Mouse (Mus musculus) myocyte (in vitro differentiated cells): ENCODE results near the gene Acoxl. TPM values are rescaled to one million over a fixed set of nuclear protein-coding genes. Genes with fewer than 3 reads are reported as not detected.

Source experiments
- H3K27me3 ChIP-seq: one replicate; pipeline ENCODE4 v1.6.1; 2011; ENCODE audit not compliant: control insufficient read depth, insufficient read depth, insufficient read length
- H3K36me3 ChIP-seq: one replicate; pipeline ENCODE4 v1.6.1; 2011; ENCODE audit not compliant: control insufficient read depth, insufficient read depth
- H3K4me2 ChIP-seq: one replicate; pipeline ENCODE4 v1.6.1; 2011; ENCODE audit warnings: low read depth, control low read depth
- H3K4me3 ChIP-seq: one replicate; pipeline ENCODE4 v1.5.1; 2011; ENCODE audit warnings: mild to moderate bottlenecking, control low read depth, moderate library complexity
- H3K79me2 ChIP-seq: one replicate; pipeline ENCODE4 v1.6.1; 2011; ENCODE audit not compliant: control insufficient read depth, insufficient read depth
- H3ac ChIP-seq: one replicate; pipeline ENCODE4 v1.6.1; 2011; ENCODE audit not compliant: control insufficient read depth, insufficient read length
- CEBPB ChIP-seq: IDR thresholded peaks from 2 replicates; pipeline ENCODE4 v1.6.1; 2011; ENCODE audit warnings: mild to moderate bottlenecking, moderate library complexity; ENCODE audit not compliant: poor library complexity, insufficient read depth, severe bottlenecking
- E2F4 ChIP-seq: IDR thresholded peaks from one replicate; pipeline ENCODE4 v1.6.1; 2011; ENCODE audit warnings: mild to moderate bottlenecking, control low read depth, moderate library complexity; ENCODE audit not compliant: insufficient read depth
- MAX ChIP-seq: IDR thresholded peaks from one replicate; pipeline ENCODE4 v1.6.1; 2011; ENCODE audit warnings: low read depth, mild to moderate bottlenecking, control low read depth
- MYOD1 ChIP-seq, 3 experiments: IDR thresholded peaks; one replicate each; pipeline ENCODE4 v1.6.1; 2011; ENCODE audit warnings: control low read depth in 2 of 3, low read depth in 2 of 3, mild to moderate bottlenecking in 2 of 3, moderate library complexity in 1 of 3; ENCODE audit not compliant: insufficient read length in 2 of 3, control insufficient read depth in 1 of 3
- MYOG ChIP-seq, 3 experiments: IDR thresholded peaks; one replicate each; pipeline ENCODE4 v1.6.1; 2011; ENCODE audit warnings: control low read depth in 2 of 3, low read depth in 2 of 3, mild to moderate bottlenecking in 2 of 3; ENCODE audit not compliant: insufficient read length in 2 of 3, control insufficient read depth in 1 of 3, insufficient read depth in 1 of 3
- POLR2A ChIP-seq: IDR thresholded peaks from one replicate; pipeline ENCODE4 v1.6.1; 2011; ENCODE audit warnings: low read depth, mild to moderate bottlenecking, control low read depth, moderate library complexity; ENCODE audit not compliant: insufficient read length
- POLR2AphosphoS2 ChIP-seq: IDR thresholded peaks from one replicate; pipeline ENCODE4 v1.6.1; 2011; ENCODE audit warnings: low read depth, control low read depth; ENCODE audit not compliant: insufficient read length
- REST ChIP-seq: IDR thresholded peaks from one replicate; pipeline ENCODE4 v1.6.1; 2011; ENCODE audit warnings: mild to moderate bottlenecking, control low read depth, moderate library complexity; ENCODE audit not compliant: insufficient read depth, insufficient read length
- SRF ChIP-seq: IDR thresholded peaks from one replicate; pipeline ENCODE4 v1.6.1; 2011; ENCODE audit warnings: low read depth; ENCODE audit not compliant: control insufficient read depth, insufficient read length
- TCF12 ChIP-seq: IDR thresholded peaks from one replicate; pipeline ENCODE4 v1.6.1; 2011; ENCODE audit warnings: mild to moderate bottlenecking, control low read depth; ENCODE audit not compliant: poor library complexity, insufficient read depth, severe bottlenecking
- TCF3 ChIP-seq: IDR thresholded peaks from one replicate; pipeline ENCODE4 v1.6.1; 2011; ENCODE audit warnings: low read depth, control low read depth; ENCODE audit not compliant: insufficient read length
- USF1 ChIP-seq: IDR thresholded peaks from one replicate; pipeline ENCODE4 v1.6.1; 2011; ENCODE audit warnings: low read depth, mild to moderate bottlenecking, control low read depth, moderate library complexity
- polyA plus RNA-seq: library from polyadenylated mRNA; unstranded; fragments of >200 nt; fragmentation: generic; extraction: Trizol; gene quantifications from one replicate; pipeline ENCODE4 v1.2.1, GENCODE M21; 2012; ENCODE audit warnings: missing spikeins

Gene Acoxl
- polyA plus RNA-seq, 1 experiment, result 0.01 TPM

DNA sequence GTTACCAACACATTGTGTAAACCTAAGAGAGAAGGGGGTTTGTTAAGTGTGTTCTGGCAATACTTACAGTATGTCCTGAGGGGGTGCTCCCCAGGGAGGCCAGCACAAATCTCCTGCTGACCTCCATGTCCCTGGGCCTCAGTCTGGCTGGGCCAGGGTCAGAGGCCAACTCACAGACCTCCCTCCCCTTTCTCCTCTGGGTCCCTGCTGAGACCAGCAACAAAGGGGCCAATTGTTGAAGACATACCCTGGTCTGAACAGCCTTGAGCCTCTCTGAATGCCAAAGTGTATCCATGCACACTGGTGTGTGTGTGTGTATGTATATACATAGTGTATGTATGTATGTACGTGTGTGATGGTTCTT lies 69.0 kb downstream of the Acoxl start:
- Histone ChIP-seq H3ac (no peak overlapping the region), H3K4me2 (no peak overlapping the region), H3K27me3 (peaks cover 4% of the 10 kb centered on the region)

DNA sequence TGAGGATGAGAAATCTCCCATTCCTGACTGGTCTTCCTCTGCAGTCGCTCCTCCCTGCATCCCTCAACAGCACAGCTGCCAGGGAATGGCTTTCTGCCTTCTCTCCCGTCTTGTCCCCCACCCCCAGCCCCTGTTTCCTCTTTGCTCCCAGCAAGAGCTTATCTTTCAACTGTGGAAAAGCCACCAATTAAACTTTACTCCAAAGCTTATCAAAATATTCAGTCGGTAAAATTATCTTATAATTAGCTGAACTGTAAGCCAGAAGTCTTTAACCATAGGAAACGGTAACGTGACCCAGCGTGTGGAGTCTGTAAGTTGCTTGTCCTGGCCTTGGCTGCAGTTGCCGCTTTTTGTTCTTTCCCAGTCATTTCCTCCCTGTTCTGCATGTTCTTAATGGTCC lies 70.2 kb downstream of the Acoxl start:
- TF ChIP-seq USF1 (no peak), CEBPB (no peak), POLR2A (no peak), MYOD1 (IDR thresholded peaks at IDR 0.05; ENCODE audit: control insufficient read depth in 1 of 3, insufficient read length in 2 of 3, low read depth in 2 of 3) (no peak), SRF (no peak), E2F4 (no peak), POLR2AphosphoS2 (no peak)
- Histone ChIP-seq H3ac (no peak overlapping the region), H3K36me3 (no peaks in the 10 kb centered on the region), H3K4me3 (no peak overlapping the region), H3K27me3 (peaks cover 9% of the 10 kb centered on the region), H3K79me2 (no peaks in the 10 kb centered on the region), H3K4me2 (no peak overlapping the region)

More for the DNA sequence above, 69.0 kb downstream of the Acoxl start:
- no peaks in the 10 kb centered on the region for H3K36me3 ChIP-seq
- H3K79me2 ChIP-seq, result no peaks in the 10 kb centered on the region
- TF ChIP-seq USF1 (no peak), MAX (no peak), MYOD1 (IDR thresholded peaks at IDR 0.05; ENCODE audit: control insufficient read depth in 1 of 3, insufficient read length in 2 of 3, low read depth in 2 of 3) (no peak), POLR2A (no peak), MYOG (IDR thresholded peaks at IDR 0.05; ENCODE audit: control insufficient read depth in 1 of 3, insufficient read depth in 1 of 3, insufficient read length in 2 of 3, low read depth in 2 of 3) (no peak), TCF3 (no peak), CEBPB (no peak), POLR2AphosphoS2 (no peak), E2F4 (no peak), TCF12 (no peak), SRF (no peak), REST (no peak)
- H3K4me3 ChIP-seq, result no peak overlapping the region

DNA sequence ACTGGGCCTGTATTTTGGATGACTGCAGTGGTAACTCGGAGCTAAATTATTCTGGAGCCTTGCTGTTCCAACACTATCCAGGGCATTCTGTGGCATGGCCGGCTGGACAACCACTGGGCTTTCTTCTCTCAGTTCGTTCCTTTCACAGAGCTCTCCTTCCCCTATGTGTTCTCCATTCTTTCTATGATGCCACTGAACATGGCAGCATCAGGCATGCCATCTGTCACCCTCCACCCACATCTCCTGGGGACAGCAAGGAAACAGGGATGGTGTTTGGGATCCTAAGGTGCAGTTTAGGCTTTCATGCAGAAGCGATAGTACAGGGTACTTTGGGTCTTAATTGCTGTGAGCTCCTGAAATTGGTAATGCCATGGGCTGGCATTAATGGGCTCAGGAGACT lies 71.1 kb downstream of the Acoxl start:
- peaks cover 9% of the 10 kb centered on the region for H3K27me3 ChIP-seq
- no peak overlapping the region for H3K4me2 ChIP-seq
- H3ac ChIP-seq, result no peak overlapping the region
- no peaks in the 10 kb centered on the region for H3K36me3 ChIP-seq
- H3K4me3 ChIP-seq, result no peak overlapping the region
- TF ChIP-seq E2F4 (no peak), USF1 (no peak), SRF (no peak), TCF3 (no peak), MYOD1 (IDR thresholded peaks at IDR 0.05; ENCODE audit: control insufficient read depth in 1 of 3, insufficient read length in 2 of 3, low read depth in 2 of 3) (no peak)
- H3K79me2 ChIP-seq, result no peaks in the 10 kb centered on the region

DNA sequence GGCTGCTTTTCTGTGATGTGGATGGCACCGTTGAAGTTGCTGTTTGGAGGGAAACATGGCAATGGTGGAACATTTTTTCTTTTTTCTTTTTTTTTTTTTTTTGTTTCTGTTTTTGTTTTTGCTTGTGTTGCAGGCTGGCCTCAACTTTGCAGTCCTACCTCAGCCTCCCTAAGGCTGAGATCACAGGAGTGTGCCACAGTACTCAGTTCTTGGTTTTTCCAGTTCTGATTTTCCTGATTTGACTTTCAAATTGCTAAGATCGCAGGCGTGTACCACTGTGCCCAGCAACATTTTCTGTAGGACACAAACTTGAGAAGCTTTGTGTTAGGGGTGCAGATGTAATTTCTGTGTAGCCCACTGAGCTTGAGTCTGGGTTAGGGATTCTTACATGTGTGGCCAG lies 72.9 kb downstream of the Acoxl start:
- Histone ChIP-seq H3ac (no peak overlapping the region), H3K36me3 (no peaks in the 10 kb centered on the region), H3K79me2 (no peaks in the 10 kb centered on the region), H3K4me3 (no peak overlapping the region), H3K4me2 (no peak overlapping the region), H3K27me3 (peaks cover 9% of the 10 kb centered on the region)
- TF ChIP-seq CEBPB, result no peak
- TF ChIP-seq MYOD1 (IDR thresholded peaks at IDR 0.05; ENCODE audit: control insufficient read depth in 1 of 3, insufficient read length in 2 of 3, low read depth in 2 of 3), result no peak
- TF ChIP-seq TCF3, result no peak
- TF ChIP-seq TCF12, result no peak
- TF ChIP-seq REST, result no peak
- no peak for TF ChIP-seq MYOG (IDR thresholded peaks at IDR 0.05; ENCODE audit: control insufficient read depth in 1 of 3, insufficient read depth in 1 of 3, insufficient read length in 2 of 3, low read depth in 2 of 3)
- no peak for TF ChIP-seq MAX
- no peak for TF ChIP-seq USF1
- no peak for TF ChIP-seq E2F4
- no peak for TF ChIP-seq POLR2AphosphoS2
- TF ChIP-seq SRF, result no peak
- no peak for TF ChIP-seq POLR2A

DNA sequence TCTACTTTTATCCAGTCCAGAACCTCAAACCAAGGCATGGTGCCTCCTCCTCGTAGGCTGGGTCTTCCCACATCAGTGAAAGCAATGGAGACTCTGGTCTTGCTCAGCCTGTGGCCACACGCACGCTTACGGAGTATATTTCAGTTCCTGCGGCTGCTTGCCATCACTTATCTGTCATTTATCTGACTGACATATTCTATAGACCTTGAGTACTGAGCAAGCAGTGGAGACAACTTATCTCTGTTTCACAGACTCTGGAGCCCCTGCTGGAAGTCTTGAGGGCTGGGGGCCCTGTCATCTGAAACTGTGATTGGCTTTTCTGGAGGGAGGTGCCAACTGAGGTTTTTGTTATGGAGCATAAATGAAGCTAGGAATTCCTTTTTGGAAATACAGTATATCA lies 75.4 kb downstream of the Acoxl start:
- H3K27me3 ChIP-seq, result peaks cover 9% of the 10 kb centered on the region
- H3K79me2 ChIP-seq, result no peaks in the 10 kb centered on the region
- TF ChIP-seq MYOG (IDR thresholded peaks at IDR 0.05; ENCODE audit: control insufficient read depth in 1 of 3, insufficient read depth in 1 of 3, insufficient read length in 2 of 3, low read depth in 2 of 3), result no peak
- no peak for TF ChIP-seq TCF12
- no peak for TF ChIP-seq TCF3
- TF ChIP-seq MAX, result no peak
- no peak for TF ChIP-seq SRF
- no peak for TF ChIP-seq MYOD1 (IDR thresholded peaks at IDR 0.05; ENCODE audit: control insufficient read depth in 1 of 3, insufficient read length in 2 of 3, low read depth in 2 of 3)
- no peak for TF ChIP-seq E2F4
- TF ChIP-seq USF1, result no peak
- TF ChIP-seq POLR2A, result no peak
- TF ChIP-seq REST, result no peak
- TF ChIP-seq CEBPB, result no peak
- no peak for TF ChIP-seq POLR2AphosphoS2
- no peaks in the 10 kb centered on the region for H3K36me3 ChIP-seq
- H3K4me2 ChIP-seq, result no peak overlapping the region
- H3K4me3 ChIP-seq, result no peak overlapping the region
- H3ac ChIP-seq, result no peak overlapping the region
